Mouse (Mus musculus): ENCODE data around the gene Vmn1r85.

- TF ChIP-seq POLR2A (IDR thresholded peaks at IDR 0.05; ENCODE audit: low read depth, low read length) (no peak), CTCF (IDR thresholded peaks at IDR 0.05; ENCODE audit: extremely low read depth, insufficient read depth, insufficient read length, insufficient replicate concordance) (no peak)
Measured at GRCm38 (mm10) chr7:13059536-13059935, 35.4 kb downstream of the Vmn1r85 start.

Data from spleen, adult 2 months (tissue).